Mouse (Mus musculus): Measurements from ENCODE around the gene 1700007K13Rik. TPM values are rescaled to one million over a fixed set of nuclear protein-coding genes. Genes with fewer than 3 reads are reported as not detected.

The 1700007K13Rik gene
- total RNA-seq, 2 experiments from 2014 or later, result not detected

DNA sequence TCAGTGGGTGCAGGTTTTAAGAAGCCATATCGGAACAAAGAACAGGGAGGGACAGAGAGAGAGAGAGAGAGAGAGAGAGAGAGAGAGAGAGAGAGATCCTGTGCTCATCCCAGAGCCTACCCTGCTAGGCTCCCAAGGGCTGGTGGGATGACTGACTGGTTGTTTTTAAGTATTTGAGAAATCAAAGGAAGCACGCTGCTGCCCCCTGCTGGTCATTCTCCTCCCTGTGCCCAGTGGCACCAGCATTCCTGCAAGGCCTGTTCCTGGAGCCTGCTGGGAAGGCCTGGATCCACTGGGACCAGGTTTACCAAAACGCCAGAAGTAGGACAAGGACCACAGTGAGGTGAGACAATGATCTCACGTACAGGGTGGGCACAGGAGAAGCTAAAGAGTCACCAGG is 46.2 kb downstream of the 1700007K13Rik start:
- ATAC-seq (replicated peaks; ENCODE audit: poor library complexity, severe bottlenecking), result peak; percentile 43; the same call in 1 of the 2 replicates

DNA sequence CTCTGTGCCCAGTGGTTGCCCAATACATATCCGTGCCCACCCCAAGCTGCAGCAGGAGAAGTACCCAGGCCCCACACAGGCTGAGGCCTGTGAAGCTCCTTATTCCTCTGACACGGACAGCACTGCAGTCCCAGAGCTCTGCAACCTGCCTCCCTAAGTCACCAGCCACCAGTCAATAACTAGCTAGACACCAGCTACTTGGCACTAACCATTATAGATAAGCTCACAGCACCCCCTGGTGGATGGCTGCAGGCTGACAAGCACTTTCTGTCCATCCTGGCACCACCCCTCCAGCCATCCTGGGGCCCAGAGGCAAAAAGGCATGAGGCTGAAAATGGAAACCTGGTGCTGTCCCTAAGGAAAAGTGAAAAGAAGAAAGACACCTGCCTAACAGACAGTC is 48.1 kb downstream of the 1700007K13Rik start:
- ATAC-seq (replicated peaks; ENCODE audit: poor library complexity, severe bottlenecking), result peak; percentile 92

- no peak for ATAC-seq (replicated peaks; ENCODE audit: poor library complexity, severe bottlenecking)
These were observed 49.6 kb downstream of the 1700007K13Rik start for GRCm38 (mm10) chr2:28416511-28416910.

DNA sequence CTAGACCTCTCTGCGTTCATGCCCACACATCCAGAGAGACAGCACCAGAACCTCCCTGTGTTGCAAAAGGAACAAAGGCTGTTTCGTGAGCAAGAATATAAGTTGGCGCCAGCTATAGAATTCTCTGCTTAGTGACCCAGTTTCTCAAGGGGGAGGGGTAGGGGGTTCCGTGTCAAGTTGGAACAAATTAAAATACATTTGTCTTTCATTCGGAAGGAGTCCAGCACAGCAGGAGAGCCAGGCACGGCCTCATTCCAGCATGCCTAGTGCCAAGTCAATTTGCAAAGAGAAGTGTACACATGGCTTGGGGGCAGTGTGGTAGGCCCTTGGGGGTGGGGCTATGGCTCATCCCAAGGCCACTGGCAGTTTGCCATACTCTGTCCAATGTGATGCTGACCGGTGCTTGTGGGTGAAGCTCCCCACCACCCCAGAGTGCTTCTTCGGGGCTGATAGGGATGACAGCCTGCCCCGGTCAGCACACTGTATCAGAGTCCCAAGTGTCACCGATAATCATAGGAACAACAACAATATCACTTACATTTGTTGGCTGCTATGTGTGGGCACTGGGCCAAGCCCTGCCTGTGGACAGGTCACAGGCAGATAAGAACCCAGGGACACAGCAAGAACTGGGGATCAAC is 50.6 kb downstream of the 1700007K13Rik start:
- ATAC-seq (replicated peaks; ENCODE audit: poor library complexity, severe bottlenecking), result no peak

GRCm38 (mm10) chr2:28414757-28415137 is 51.4 kb downstream of the 1700007K13Rik start:
- no peak for ATAC-seq (replicated peaks; ENCODE audit: poor library complexity, severe bottlenecking)

DNA sequence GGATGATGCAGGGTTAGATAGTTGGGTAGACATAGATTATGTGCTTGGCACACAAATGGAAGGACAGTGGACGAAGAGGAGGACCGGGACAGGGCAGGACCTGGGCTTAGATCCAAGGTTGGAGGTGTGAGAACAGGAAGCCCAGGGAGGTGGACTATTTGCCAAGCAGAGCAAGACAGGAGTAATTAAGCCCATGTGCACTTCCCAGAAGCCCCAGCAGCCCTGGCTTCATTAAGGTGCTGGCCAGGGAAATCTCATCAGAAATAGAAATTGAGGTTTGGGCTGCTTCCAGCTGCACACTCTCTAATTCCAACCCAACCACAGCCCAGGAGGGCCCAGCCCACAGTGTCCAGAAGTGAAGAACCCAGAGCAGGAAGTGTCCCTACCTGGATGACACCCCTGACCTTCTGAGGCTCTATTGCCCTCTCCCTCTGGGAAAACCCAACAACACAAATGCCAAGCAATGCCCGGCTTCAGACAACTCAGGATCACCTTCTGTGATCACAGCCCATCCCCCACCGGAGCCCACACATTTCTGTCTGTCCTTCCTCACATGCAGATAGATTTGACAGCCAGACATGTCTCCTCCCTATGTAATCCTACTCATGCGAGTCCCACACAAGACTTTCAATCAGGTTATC is 51.9 kb downstream of the 1700007K13Rik start:
- ATAC-seq (replicated peaks; ENCODE audit: poor library complexity, severe bottlenecking), result no peak

DNA sequence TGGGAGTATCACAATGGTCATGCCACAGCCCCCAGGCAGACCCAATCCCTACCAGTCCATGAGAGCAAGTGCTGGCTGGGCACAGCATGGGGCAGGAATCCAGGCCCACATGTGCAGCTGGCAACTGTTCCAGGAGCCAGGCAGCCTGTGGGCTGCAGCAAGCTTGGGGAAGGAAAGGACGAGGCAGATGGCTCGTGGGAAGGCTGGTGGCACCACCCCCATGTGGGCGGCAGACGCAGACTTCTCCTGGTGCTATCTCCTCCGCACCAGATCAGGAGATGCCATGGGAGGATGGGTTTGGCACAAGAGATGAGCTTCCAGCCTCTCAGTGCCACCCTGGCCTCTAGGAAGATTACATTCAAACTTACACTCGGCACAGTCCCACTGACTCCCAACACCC is 53.2 kb downstream of the 1700007K13Rik start:
- ATAC-seq (replicated peaks; ENCODE audit: poor library complexity, severe bottlenecking), result no peak

Other genes starting within 250 kb of the 1700007K13Rik start
- 0.80 and 2.1 TPM in 2 replicates for gene Ppp1r26, start 19.5 kb downstream of the 1700007K13Rik start, total RNA-seq (2014; fragmentation: Nextera tagmentation)
- gene Ppp1r26, start 19.5 kb downstream of the 1700007K13Rik start, total RNA-seq (2017), result 1.2 and 1.9 TPM in 2 replicates
- gene Mrps2, start 1.7 kb upstream of the 1700007K13Rik start, total RNA-seq (2014; fragmentation: Nextera tagmentation), result 61.3 and 62.9 TPM in 2 replicates
- 29.3 and 33.0 TPM in 2 replicates for gene Mrps2, start 1.7 kb upstream of the 1700007K13Rik start, total RNA-seq (2017)
- not detected in 2 replicates for gene Gbgt1, start 30.6 kb upstream of the 1700007K13Rik start, total RNA-seq (2014; fragmentation: Nextera tagmentation)
- gene Gbgt1, start 30.6 kb upstream of the 1700007K13Rik start, total RNA-seq (2017), result not detected in 2 replicates
- gene Gm10134, start 39.8 kb upstream of the 1700007K13Rik start, total RNA-seq (2014; fragmentation: Nextera tagmentation), result not detected in 2 replicates
- not detected in 2 replicates for gene Gm10134, start 39.8 kb upstream of the 1700007K13Rik start, total RNA-seq (2017)
- gene Ralgds, start 46.8 kb upstream of the 1700007K13Rik start, total RNA-seq (2014; fragmentation: Nextera tagmentation), result 2.1 and 7.9 TPM in 2 replicates
- gene Ralgds, start 46.8 kb upstream of the 1700007K13Rik start, total RNA-seq (2017), result 2.8 and 4.6 TPM in 2 replicates
- gene Cel, start 97.1 kb upstream of the 1700007K13Rik start, total RNA-seq (2014; fragmentation: Nextera tagmentation), result not detected in 2 replicates
- not detected in 2 replicates for gene Cel, start 97.1 kb upstream of the 1700007K13Rik start, total RNA-seq (2017)
- gene Gtf3c5, start 117.4 kb upstream of the 1700007K13Rik start, total RNA-seq (2014; fragmentation: Nextera tagmentation), result 25.9 and 31.5 TPM in 2 replicates
- 12.6 and 16.5 TPM in 2 replicates for gene Gtf3c5, start 117.4 kb upstream of the 1700007K13Rik start, total RNA-seq (2017)
- gene Gfi1b, start 155.7 kb upstream of the 1700007K13Rik start, total RNA-seq (2014; fragmentation: Nextera tagmentation), result 1.4 TPM in 1 of 2 replicates, not detected in the other
- gene Gfi1b, start 155.7 kb upstream of the 1700007K13Rik start, total RNA-seq (2017), result 1.9 and 2.0 TPM in 2 replicates
- gene Tsc1, start 174.9 kb upstream of the 1700007K13Rik start, total RNA-seq (2014; fragmentation: Nextera tagmentation), result 17.4 and 23.7 TPM in 2 replicates
- gene Tsc1, start 174.9 kb upstream of the 1700007K13Rik start, total RNA-seq (2017), result 11.1 and 12.4 TPM in 2 replicates
- gene Spaca9, start 233.4 kb upstream of the 1700007K13Rik start, total RNA-seq (2014; fragmentation: Nextera tagmentation), result 5.0 TPM in 1 of 2 replicates, not detected in the other
- 4.8 and 4.9 TPM in 2 replicates for gene Spaca9, start 233.4 kb upstream of the 1700007K13Rik start, total RNA-seq (2017)
- not detected in 2 replicates for gene Ak8, start 233.8 kb upstream of the 1700007K13Rik start, total RNA-seq (2014; fragmentation: Nextera tagmentation)
- gene Ak8, start 233.8 kb upstream of the 1700007K13Rik start, total RNA-seq (2017), result not detected in 2 replicates